Mouse (Mus musculus) CH12.LX (cell line): ENCODE measurements around the gene Pgp. TPM values are rescaled to one million over a fixed set of nuclear protein-coding genes. Genes with fewer than 3 reads are reported as not detected.

Experiments used
- DNase-seq: peaks from one replicate; pipeline ENCODE4 v3.0.0-alpha.2; 2013; ENCODE audit errors: extremely low read depth
- H3K27ac ChIP-seq: 2 replicates; pipeline ENCODE4 v1.5.1; 2012; ENCODE audit warnings: low read depth, mild to moderate bottlenecking, control low read depth, moderate library complexity; ENCODE audit not compliant: insufficient read depth
- H3K27me3 ChIP-seq: replicated peaks from 2 replicates; pipeline ENCODE3; 2012; ENCODE audit warnings: inconsistent platforms
- H3K36me3 ChIP-seq, 2 experiments: replicated peaks in 1 of 2; 2 replicates each; pipeline versions ENCODE3 to v1.6.1; 2012; ENCODE audit warnings: inconsistent platforms in 1 of 2, low read length in 1 of 2, mild to moderate bottlenecking in 1 of 2, mixed read lengths in 1 of 2, moderate library complexity in 1 of 2; ENCODE audit not compliant: control insufficient read depth in 1 of 2, insufficient read depth in 1 of 2
- H3K4me1 ChIP-seq, 2 experiments: 2 replicates each; pipeline ENCODE4 v1.6.1; 2012; ENCODE audit warnings: inconsistent platforms in 1 of 2, moderate library complexity in 1 of 2; ENCODE audit not compliant: insufficient read depth in 2 of 2, control insufficient read depth in 1 of 2
- H3K4me2 ChIP-seq: 2 replicates; pipeline ENCODE4 v1.6.1; 2012; ENCODE audit warnings: low read depth, mild to moderate bottlenecking, control low read depth; ENCODE audit not compliant: poor library complexity, insufficient read depth, severe bottlenecking
- H3K4me3 ChIP-seq, 3 experiments: fragments of 150-350 bp in 1 of 3; sonication (generic) in 1 of 3; replicated peaks in 1 of 3; 2 replicates each; pipeline versions ENCODE3 to v1.5.1; 2011 to 2012; ENCODE audit warnings: low read depth in 2 of 3, low read length in 2 of 3, mild to moderate bottlenecking in 2 of 3, moderate library complexity in 2 of 3, control low read depth in 1 of 3, improper control_type of control experiment in 1 of 3, inconsistent platforms in 1 of 3, mixed read lengths in 1 of 3; ENCODE audit not compliant: poor library complexity in 1 of 3
- H3K79me2 ChIP-seq: replicated peaks from 2 replicates; pipeline ENCODE4 v1.6.1; 2012; ENCODE audit warnings: mild to moderate bottlenecking, moderate library complexity; ENCODE audit not compliant: control insufficient read depth, poor library complexity, insufficient read depth, severe bottlenecking; ENCODE audit errors: extremely low read depth
- H3K9ac ChIP-seq: 2 replicates; pipeline ENCODE4 v1.6.1; 2012; ENCODE audit warnings: low read depth, mild to moderate bottlenecking, control low read depth, moderate library complexity; ENCODE audit not compliant: insufficient read depth
- H3K9me3 ChIP-seq: replicated peaks from 2 replicates; pipeline ENCODE3; 2012; ENCODE audit warnings: low read length, inconsistent platforms, mixed read lengths
- CTCF ChIP-seq, 2 experiments: IDR thresholded peaks in 1 of 2; conservative IDR thresholded peaks in 1 of 2; 2 replicates each; pipeline ENCODE4 v1.5.1; 2011 to 2012; ENCODE audit warnings: low read depth in 2 of 2, low read length in 2 of 2, improper control_type of control experiment in 1 of 2, inconsistent platforms in 1 of 2, mild to moderate bottlenecking in 1 of 2, moderate library complexity in 1 of 2
- E2F4 ChIP-seq: IDR thresholded peaks from 2 replicates; pipeline ENCODE4 v1.6.1; 2011; ENCODE audit warnings: low read depth, low read length, improper control_type of control experiment; ENCODE audit not compliant: insufficient replicate concordance
- GABPA ChIP-seq: IDR thresholded peaks from 2 replicates; pipeline ENCODE4 v1.6.1; 2012; ENCODE audit warnings: low read depth, low read length, improper control_type of control experiment, inconsistent platforms; ENCODE audit not compliant: insufficient replicate concordance
- JUND ChIP-seq: conservative IDR thresholded peaks from 2 replicates; pipeline ENCODE4 v1.6.1; 2011; ENCODE audit warnings: low read depth, low read length, improper control_type of control experiment
- RAD21 ChIP-seq: IDR thresholded peaks from 2 replicates; pipeline ENCODE4 v1.6.1; 2011; ENCODE audit warnings: low read depth, mild to moderate bottlenecking, low read length, improper control_type of control experiment, moderate library complexity
- SMC3 ChIP-seq: IDR thresholded peaks from 2 replicates; pipeline ENCODE4 v1.6.1; 2011; ENCODE audit warnings: low read depth, low read length, improper control_type of control experiment
- TCF12 ChIP-seq: IDR thresholded peaks from 2 replicates; pipeline ENCODE4 v1.6.1; 2014; ENCODE audit warnings: low read depth, mild to moderate bottlenecking, inconsistent platforms, low read length, improper control_type of control experiment
- ZC3H11A ChIP-seq: IDR thresholded peaks from 2 replicates; pipeline ENCODE4 v1.6.1; 2012; ENCODE audit warnings: low read depth, mild to moderate bottlenecking, inconsistent platforms, low read length, improper control_type of control experiment
- ZMIZ1 ChIP-seq: IDR thresholded peaks from 2 replicates; pipeline ENCODE4 v1.6.1; 2012; ENCODE audit warnings: low read depth, mild to moderate bottlenecking, inconsistent platforms, low read length, improper control_type of control experiment
- dilution Hi-C: fragments of 300-500 bp; cut with MboI; formaldehyde crosslinking; loops from 2 replicates; pipeline ENCODE4 v1.14.3; 2020; ENCODE audit warnings: low sequenced_read_pairs; ENCODE audit not compliant: extremely low pct_unique_long_range_greater_than_20kb, extremely low pct_ligation_motif_present
- in situ Hi-C: fragments of 300-500 bp; cut with MboI; formaldehyde crosslinking; loops from 3 replicates; pipeline ENCODE4 v1.14.3; 2019; ENCODE audit warnings: low sequenced_read_pairs, low pct_ligation_motif_present, low pct_unique_long_range_greater_than_20kb, mixed read lengths
- polyA plus RNA-seq: library from polyadenylated mRNA; unstranded; fragments of >175 nt; gene quantifications from 2 replicates; pipeline ENCODE4 v1.2.1, GENCODE M21; 2012; ENCODE audit warnings: low read depth; ENCODE audit not compliant: insufficient read length
- total RNA-seq, 2 experiments: library from RNA; depleted of rRNA; stranded (reverse); fragments of 300-350 nt in 1 of 2; fragments of >200 nt in 1 of 2; gene quantifications; 2 replicates each; pipeline ENCODE4 v1.2.3; 2012 to 2014

Gene Pgp
- total and polyA plus RNA-seq, 3 experiments = 14.2 to 41.8 (median 41.6) TPM

DNA sequence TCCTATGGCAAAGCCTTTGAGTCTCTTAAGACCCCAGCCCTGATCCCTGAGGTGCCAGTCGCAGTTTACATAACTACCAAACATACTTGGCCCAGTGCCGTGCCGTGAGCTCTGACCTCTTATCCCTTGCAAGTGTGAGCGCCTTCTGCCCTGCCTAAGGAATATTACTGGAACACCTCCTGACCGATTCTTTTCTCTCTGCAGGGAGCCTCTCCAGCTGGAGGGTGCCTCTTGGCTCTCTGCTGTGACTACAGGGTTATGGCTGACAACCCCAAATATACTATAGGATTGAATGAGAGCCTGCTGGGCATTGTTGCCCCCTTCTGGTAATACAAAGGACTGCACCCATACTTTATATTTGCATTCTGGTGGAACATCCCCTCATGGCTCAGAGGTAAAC lies 33.2 kb upstream of the Pgp start:
- DNase-seq = peak; percentile 62
- in situ Hi-C loops = no loop called here
- no peak overlapping the region for H3K27ac ChIP-seq
- TF ChIP-seq CTCF (conservative IDR thresholded peaks at IDR 0.05 in 1 of 2, IDR thresholded peaks at IDR 0.05 in 1 of 2; ENCODE audit: low read depth in 2 of 2, low read length in 2 of 2) (peak; percentile 71 to 81), RAD21 (peak; percentile 65), JUND (no peak), SMC3 (peak; percentile 56), E2F4 (no peak)
- no peaks in the 10 kb centered on the region for H3K79me2 ChIP-seq
- dilution Hi-C loops = no loop called here
- no peak overlapping the region for H3K4me3 ChIP-seq
- H3K27me3 ChIP-seq = no peaks in the 10 kb centered on the region
- H3K4me2 ChIP-seq = no peak overlapping the region
- H3K36me3 ChIP-seq = peaks cover 74 to 97% of the 10 kb centered on the region in 2 experiments
- no peaks in the 10 kb centered on the region for H3K9me3 ChIP-seq
- H3K9ac ChIP-seq = no peak overlapping the region
- no peaks in the 10 kb centered on the region for H3K4me1 ChIP-seq

DNA sequence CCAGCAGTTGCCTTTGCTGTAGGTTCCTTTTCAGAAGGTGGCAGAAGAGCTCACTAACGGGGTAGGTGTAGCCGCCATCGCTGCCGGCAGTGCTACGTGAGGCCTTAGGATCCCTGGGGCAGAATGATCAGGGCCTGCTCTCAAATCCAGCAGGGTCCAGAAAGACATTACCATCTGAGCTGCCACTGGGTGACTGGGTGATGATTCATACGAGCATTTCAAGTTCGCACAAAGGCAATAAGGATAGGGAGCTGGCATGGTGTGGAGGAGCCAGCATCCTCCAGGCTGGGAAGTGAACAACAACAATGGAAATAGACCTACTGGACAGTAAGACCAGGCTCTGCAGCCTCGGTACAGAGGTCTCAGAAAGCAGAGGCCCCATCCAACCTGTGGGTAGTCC lies 29.8 kb upstream of the Pgp start:
- H3K9me3 ChIP-seq = no peaks in the 10 kb centered on the region
- H3K79me2 ChIP-seq = no peaks in the 10 kb centered on the region
- DNase-seq = no peak
- H3K9ac ChIP-seq = no peak overlapping the region
- no peak overlapping the region for H3K4me2 ChIP-seq
- H3K36me3 ChIP-seq = peaks cover 88 to 100% of the 10 kb centered on the region in 2 experiments
- in situ Hi-C loops (no loop called here), dilution Hi-C loops (no loop called here)
- H3K27me3 ChIP-seq = no peaks in the 10 kb centered on the region
- no peaks in the 10 kb centered on the region for H3K4me1 ChIP-seq
- no peak overlapping the region for H3K27ac ChIP-seq
- TF ChIP-seq GABPA (no peak), ZMIZ1 (0 out of 2 replicates have a peak, but pooled peaks have one; percentile 1), E2F4 (no peak)
- no peak overlapping the region for H3K4me3 ChIP-seq

DNA sequence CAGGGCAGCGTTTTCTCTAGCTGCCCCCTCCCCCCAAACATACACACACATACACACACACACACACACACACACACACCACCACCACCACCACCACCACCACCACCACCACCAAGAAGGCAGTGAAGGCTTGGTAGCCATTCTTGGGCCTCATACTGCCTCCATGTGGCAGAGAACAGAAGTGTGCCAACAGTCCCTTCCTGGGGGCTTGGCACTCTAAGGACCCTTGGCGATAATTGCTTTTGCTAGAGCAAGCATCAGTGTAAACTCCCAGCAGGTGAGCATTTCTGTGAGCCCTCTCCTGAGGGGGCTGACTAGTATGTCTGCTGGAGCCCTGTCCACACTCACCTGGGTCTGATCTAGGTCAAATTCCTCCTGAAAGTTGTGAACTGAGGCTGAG lies 29.0 kb upstream of the Pgp start:
- dilution Hi-C loops = no loop called here
- Histone ChIP-seq H3K36me3 (peaks cover 87 to 100% of the 10 kb centered on the region in 2 experiments), H3K4me1 (no peaks in the 10 kb centered on the region), H3K9me3 (no peaks in the 10 kb centered on the region), H3K4me2 (no peak overlapping the region), H3K27ac (no peak overlapping the region), H3K27me3 (no peaks in the 10 kb centered on the region), H3K79me2 (no peaks in the 10 kb centered on the region), H3K9ac (no peak overlapping the region), H3K4me3 (no peak overlapping the region)
- no peak for DNase-seq
- no peak for TF ChIP-seq ZC3H11A
- peak in 1 of 2 experiments; percentile 50; a peak in 2 of 4 replicates for TF ChIP-seq CTCF (conservative IDR thresholded peaks at IDR 0.05 in 1 of 2, IDR thresholded peaks at IDR 0.05 in 1 of 2; ENCODE audit: low read depth in 2 of 2, low read length in 2 of 2)
- TF ChIP-seq TCF12 = no peak
- TF ChIP-seq SMC3 = peak; percentile 14; the same call in 1 of the 2 replicates
- TF ChIP-seq GABPA = no peak
- TF ChIP-seq RAD21 = peak; percentile 21
- TF ChIP-seq JUND = no peak
- in situ Hi-C loops = no loop called here
